Mouse (Mus musculus): Measurements from ENCODE around the gene Tmem212. TPM values are rescaled to one million over a fixed set of nuclear protein-coding genes. Genes with fewer than 3 reads are reported as not detected.

Gene Tmem212
- polyA plus RNA-seq, 1 experiment: 0.32 TPM

DNA sequence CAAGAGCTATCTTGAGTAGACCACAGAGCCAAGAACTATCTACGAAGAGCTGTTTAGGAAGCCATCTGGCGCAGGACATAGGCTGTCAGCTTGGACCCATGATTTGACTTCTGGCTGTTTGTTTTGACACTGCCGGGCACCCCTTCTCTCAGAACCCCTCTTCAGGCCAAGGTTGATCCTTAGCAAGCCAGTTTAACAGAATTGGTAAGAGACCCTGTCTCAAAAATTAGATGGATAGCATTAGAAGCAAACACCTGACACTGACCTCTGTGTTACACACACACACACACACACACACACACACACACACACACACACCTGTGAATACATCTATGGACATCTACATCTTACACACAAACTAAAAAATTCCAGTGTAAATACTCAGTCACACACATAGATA lies 12.8 kb upstream of the Tmem212 start:
- Histone ChIP-seq H3K36me3 (ENCODE audit: control insufficient read depth, insufficient read depth, low read length) (no peaks in the 10 kb centered on the region), H3K4me3 (ENCODE audit: control insufficient read depth, low read depth, low read length) (no peak overlapping the region), H3K4me1 (ENCODE audit: control insufficient read depth, insufficient read depth, low read length) (no peaks in the 10 kb centered on the region; the same call in 1 of the 2 replicates), H3K27ac (ENCODE audit: control insufficient read depth, insufficient read depth, low read depth, low read length) (no peak overlapping the region), H3K27me3 (ENCODE audit: control insufficient read depth, insufficient read depth, low read length) (no peaks in the 10 kb centered on the region)
- no peak for TF ChIP-seq POLR2A (IDR thresholded peaks at IDR 0.05; ENCODE audit: control insufficient read depth, low read depth, low read length)
- no peak for TF ChIP-seq CTCF (IDR thresholded peaks at IDR 0.05; ENCODE audit: control insufficient read depth, insufficient read depth, insufficient replicate concordance, low read depth, low read length)

DNA sequence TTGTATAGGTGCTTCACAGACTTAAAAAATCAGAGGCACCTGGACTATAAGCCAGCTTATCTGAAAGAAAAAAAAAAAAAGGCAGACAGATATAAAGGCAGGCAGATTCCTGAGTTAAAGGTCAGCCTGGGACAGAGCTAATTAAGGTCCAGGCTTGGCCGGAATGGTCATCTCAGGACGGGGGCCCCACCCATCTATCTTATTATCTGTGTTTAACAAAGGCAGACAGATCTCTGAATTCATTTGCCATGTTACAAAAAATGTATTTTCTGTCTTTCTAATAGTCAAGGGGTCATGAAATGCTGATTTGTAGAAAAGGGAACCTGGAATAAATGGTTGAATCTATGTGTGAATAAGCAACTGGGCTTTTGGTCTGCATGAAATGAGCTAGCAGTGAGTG lies 12.1 kb upstream of the Tmem212 start:
- Histone ChIP-seq H3K36me3 (ENCODE audit: control insufficient read depth, insufficient read depth, low read length) (no peaks in the 10 kb centered on the region), H3K4me3 (ENCODE audit: control insufficient read depth, low read depth, low read length) (no peak overlapping the region), H3K27me3 (ENCODE audit: control insufficient read depth, insufficient read depth, low read length) (no peaks in the 10 kb centered on the region), H3K27ac (ENCODE audit: control insufficient read depth, insufficient read depth, low read depth, low read length) (no peak overlapping the region), H3K4me1 (ENCODE audit: control insufficient read depth, insufficient read depth, low read length) (no peaks in the 10 kb centered on the region; the same call in 1 of the 2 replicates)
- no peak for TF ChIP-seq CTCF (IDR thresholded peaks at IDR 0.05; ENCODE audit: control insufficient read depth, insufficient read depth, insufficient replicate concordance, low read depth, low read length)
- no peak for TF ChIP-seq POLR2A (IDR thresholded peaks at IDR 0.05; ENCODE audit: control insufficient read depth, low read depth, low read length)

DNA sequence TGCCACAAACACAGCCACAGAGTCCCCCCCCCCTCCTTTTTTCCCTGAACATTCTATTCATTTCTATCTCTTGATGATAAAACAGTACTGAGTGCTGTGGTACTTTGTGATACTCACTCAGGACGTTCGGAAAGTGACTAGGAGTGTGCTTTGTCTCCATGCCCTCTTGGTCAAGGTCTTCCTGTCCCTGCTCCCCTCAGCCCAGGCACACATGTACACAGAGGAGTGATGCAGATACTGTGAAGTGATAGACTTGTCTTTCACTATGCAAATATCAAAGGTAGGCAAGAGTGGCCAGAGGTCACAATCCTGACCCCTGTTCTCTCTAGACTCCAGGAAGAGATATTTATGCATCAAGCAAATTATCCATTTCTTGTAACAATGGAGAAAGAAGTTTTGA lies 11.1 kb upstream of the Tmem212 start:
- Histone ChIP-seq H3K36me3 (ENCODE audit: control insufficient read depth, insufficient read depth, low read length) (no peaks in the 10 kb centered on the region), H3K27me3 (ENCODE audit: control insufficient read depth, insufficient read depth, low read length) (no peaks in the 10 kb centered on the region), H3K4me1 (ENCODE audit: control insufficient read depth, insufficient read depth, low read length) (no peaks in the 10 kb centered on the region; the same call in 1 of the 2 replicates), H3K27ac (ENCODE audit: control insufficient read depth, insufficient read depth, low read depth, low read length) (no peak overlapping the region), H3K4me3 (ENCODE audit: control insufficient read depth, low read depth, low read length) (no peak overlapping the region)
- TF ChIP-seq CTCF (IDR thresholded peaks at IDR 0.05; ENCODE audit: control insufficient read depth, insufficient read depth, insufficient replicate concordance, low read depth, low read length) (no peak), POLR2A (IDR thresholded peaks at IDR 0.05; ENCODE audit: control insufficient read depth, low read depth, low read length) (no peak)

GRCm38 (mm10) chr3:27906647-27907209 lies 10.6 kb upstream of the Tmem212 start:
- Histone ChIP-seq H3K4me1 (ENCODE audit: control insufficient read depth, insufficient read depth, low read length) (no peaks in the 10 kb centered on the region; the same call in 1 of the 2 replicates), H3K27me3 (ENCODE audit: control insufficient read depth, insufficient read depth, low read length) (no peaks in the 10 kb centered on the region), H3K4me3 (ENCODE audit: control insufficient read depth, low read depth, low read length) (no peak overlapping the region), H3K36me3 (ENCODE audit: control insufficient read depth, insufficient read depth, low read length) (no peaks in the 10 kb centered on the region), H3K27ac (ENCODE audit: control insufficient read depth, insufficient read depth, low read depth, low read length) (no peak overlapping the region)
- TF ChIP-seq CTCF (IDR thresholded peaks at IDR 0.05; ENCODE audit: control insufficient read depth, insufficient read depth, insufficient replicate concordance, low read depth, low read length): no peak
- TF ChIP-seq POLR2A (IDR thresholded peaks at IDR 0.05; ENCODE audit: control insufficient read depth, low read depth, low read length): no peak

GRCm38 (mm10) chr3:27904659-27905330 lies 8.6 kb upstream of the Tmem212 start:
- Histone ChIP-seq H3K27me3 (ENCODE audit: control insufficient read depth, insufficient read depth, low read length) (no peaks in the 10 kb centered on the region), H3K4me3 (ENCODE audit: control insufficient read depth, low read depth, low read length) (no peak overlapping the region), H3K4me1 (ENCODE audit: control insufficient read depth, insufficient read depth, low read length) (no peaks in the 10 kb centered on the region; the same call in 1 of the 2 replicates), H3K36me3 (ENCODE audit: control insufficient read depth, insufficient read depth, low read length) (no peaks in the 10 kb centered on the region), H3K27ac (ENCODE audit: control insufficient read depth, insufficient read depth, low read depth, low read length) (no peak overlapping the region)
- no peak for TF ChIP-seq POLR2A (IDR thresholded peaks at IDR 0.05; ENCODE audit: control insufficient read depth, low read depth, low read length)
- TF ChIP-seq CTCF (IDR thresholded peaks at IDR 0.05; ENCODE audit: control insufficient read depth, insufficient read depth, insufficient replicate concordance, low read depth, low read length): no peak

GRCm38 (mm10) chr3:27901846-27902245 lies 5.7 kb upstream of the Tmem212 start:
- Histone ChIP-seq H3K27me3 (ENCODE audit: control insufficient read depth, insufficient read depth, low read length) (no peaks in the 10 kb centered on the region), H3K4me3 (ENCODE audit: control insufficient read depth, low read depth, low read length) (no peak overlapping the region), H3K4me1 (ENCODE audit: control insufficient read depth, insufficient read depth, low read length) (no peaks in the 10 kb centered on the region; the same call in 1 of the 2 replicates), H3K36me3 (ENCODE audit: control insufficient read depth, insufficient read depth, low read length) (no peaks in the 10 kb centered on the region), H3K27ac (ENCODE audit: control insufficient read depth, insufficient read depth, low read depth, low read length) (no peak overlapping the region)
- TF ChIP-seq CTCF (IDR thresholded peaks at IDR 0.05; ENCODE audit: control insufficient read depth, insufficient read depth, insufficient replicate concordance, low read depth, low read length) (peak; percentile 70; the same call in 1 of the 2 replicates), POLR2A (IDR thresholded peaks at IDR 0.05; ENCODE audit: control insufficient read depth, low read depth, low read length) (no peak)

DNA sequence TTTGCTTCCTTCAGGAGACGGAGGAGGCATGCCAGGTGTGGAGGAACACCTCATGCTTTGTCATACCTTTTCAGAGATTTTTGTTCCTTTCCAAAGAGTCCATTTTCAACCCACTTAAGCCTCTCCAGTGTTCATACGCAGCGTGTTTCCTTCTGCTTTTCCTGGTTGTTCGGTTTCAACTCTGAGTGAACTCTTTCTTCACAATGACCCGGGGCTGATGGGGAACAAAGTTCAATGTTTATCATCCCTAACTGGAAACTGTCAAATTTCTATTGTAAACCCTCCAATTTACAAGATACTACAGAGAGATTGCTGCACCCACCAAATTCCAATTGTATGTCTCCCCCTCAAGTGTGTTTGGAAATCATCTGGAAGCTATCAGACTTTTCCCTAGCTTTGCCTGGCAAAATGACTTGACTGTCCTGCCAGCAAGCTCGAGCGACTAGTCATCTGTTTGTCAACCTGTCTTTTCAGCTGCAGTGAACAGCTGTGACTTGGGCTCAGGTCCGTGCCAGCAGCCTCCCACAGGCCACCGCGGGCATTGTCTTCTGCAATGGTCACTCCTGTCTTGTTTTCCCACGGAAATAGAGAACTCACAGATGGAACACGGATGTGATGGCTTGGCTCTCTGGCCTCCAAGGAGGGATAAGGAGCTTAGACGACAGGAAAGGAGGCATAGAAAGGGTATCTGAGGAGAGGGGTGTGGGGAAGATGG lies 3.0 kb upstream of the Tmem212 start:
- no peak for TF ChIP-seq CTCF (IDR thresholded peaks at IDR 0.05; ENCODE audit: control insufficient read depth, insufficient read depth, insufficient replicate concordance, low read depth, low read length)
- TF ChIP-seq POLR2A (IDR thresholded peaks at IDR 0.05; ENCODE audit: control insufficient read depth, low read depth, low read length): no peak
- no peaks in the 10 kb centered on the region for H3K27me3 ChIP-seq (ENCODE audit: control insufficient read depth, insufficient read depth, low read length)
- H3K4me3 ChIP-seq (ENCODE audit: control insufficient read depth, low read depth, low read length): no peak overlapping the region
- H3K36me3 ChIP-seq (ENCODE audit: control insufficient read depth, insufficient read depth, low read length): no peaks in the 10 kb centered on the region
- H3K4me1 ChIP-seq (ENCODE audit: control insufficient read depth, insufficient read depth, low read length): no peaks in the 10 kb centered on the region
- no peak overlapping the region for H3K27ac ChIP-seq (ENCODE audit: control insufficient read depth, insufficient read depth, low read depth, low read length)
